Mouse (Mus musculus) urinary bladder, adult 18-20 months (tissue): ENCODE data around the gene Tpcn1.

Source experiments
- DNase-seq, 2 experiments: peaks; one replicate each; pipeline ENCODE4 v3.0.0; 2022; ENCODE audit warnings: low spot score in 2 of 2, mixed read lengths in 2 of 2

Gene Tpcn1

GRCm38 (mm10) chr5:120588569-120589094 lies at the start of gene Tpcn1, which contains the start of gene Iqcd:
TSS of gene Tpcn1 (minus strand) at chr5:120588673.
TSS of gene Iqcd (plus strand) at chr5:120589016.
- DNase-seq, result peak; percentile 97 to 98

DNA sequence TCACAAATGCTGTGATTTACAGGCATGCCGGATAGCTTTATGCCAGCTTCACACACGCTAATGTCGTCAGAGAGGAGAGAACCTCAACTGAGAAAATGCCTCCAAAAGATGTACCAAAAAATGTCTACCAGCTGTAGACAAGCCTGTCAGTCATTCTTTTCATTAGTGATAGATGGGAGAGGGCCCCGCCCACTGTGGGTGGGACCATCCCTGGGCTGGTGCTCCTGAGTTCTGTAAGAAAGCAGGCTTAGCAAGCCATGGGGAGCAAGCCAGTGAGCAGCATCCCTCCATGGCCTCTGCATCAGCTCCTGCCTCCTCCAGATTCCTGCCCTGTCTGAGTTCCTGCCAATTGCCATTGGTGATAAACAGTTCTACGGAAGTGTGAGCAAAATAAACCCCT lies 47.2 kb upstream of the Tpcn1 start:
- DNase-seq, result no peak

GRCm38 (mm10) chr5:120634860-120635259 lies 46.4 kb upstream of the Tpcn1 start:
- no peak for DNase-seq

DNA sequence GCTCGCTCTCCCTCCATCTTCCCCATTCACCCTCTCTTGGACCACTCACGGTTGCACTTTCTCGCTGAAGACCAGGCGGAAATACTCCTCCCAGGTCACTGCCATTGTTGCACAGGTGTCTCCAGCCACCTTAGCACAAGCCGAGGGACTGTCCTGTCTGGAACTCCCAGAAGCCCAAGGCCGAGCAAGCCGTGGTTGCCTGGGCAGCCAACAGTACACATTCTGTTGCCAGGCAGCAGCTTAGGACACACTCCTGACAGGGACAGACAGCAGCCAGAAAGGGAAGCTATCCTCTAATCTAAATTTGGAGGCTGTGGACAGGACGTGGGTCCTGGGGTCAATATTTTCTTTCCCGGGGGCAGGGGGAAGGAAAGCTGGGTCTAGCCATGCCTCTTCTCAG lies 45.7 kb upstream of the Tpcn1 start, which contains the start of gene Cfap73:
Gene Cfap73 (minus strand): TSS at position 105 of the 400 bp plus-strand sequence.
- no peak for DNase-seq

DNA sequence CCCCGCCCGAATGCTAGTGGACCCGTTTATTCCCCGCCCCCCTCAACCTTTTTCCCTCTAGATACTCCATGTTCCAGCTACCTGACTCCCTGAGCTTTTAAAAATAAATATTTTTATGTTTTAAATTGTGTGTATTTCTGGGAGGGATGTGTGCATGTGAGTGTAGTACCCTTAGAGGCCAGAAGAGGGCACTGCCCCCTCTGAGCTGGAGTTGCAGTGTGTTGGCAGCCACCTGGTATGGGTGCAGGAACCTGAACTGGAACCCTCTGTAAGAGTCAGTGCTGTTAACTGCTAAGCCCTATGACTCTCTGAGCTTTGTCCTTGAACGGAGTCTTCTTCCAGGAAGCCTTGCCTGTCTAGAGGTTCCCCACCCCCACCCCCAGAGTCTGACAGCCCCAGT lies 43.4 kb upstream of the Tpcn1 start:
- no peak for DNase-seq

- DNase-seq, result no peak
These were observed 42.7 kb upstream of the Tpcn1 start for GRCm38 (mm10) chr5:120631128-120631527.

DNA sequence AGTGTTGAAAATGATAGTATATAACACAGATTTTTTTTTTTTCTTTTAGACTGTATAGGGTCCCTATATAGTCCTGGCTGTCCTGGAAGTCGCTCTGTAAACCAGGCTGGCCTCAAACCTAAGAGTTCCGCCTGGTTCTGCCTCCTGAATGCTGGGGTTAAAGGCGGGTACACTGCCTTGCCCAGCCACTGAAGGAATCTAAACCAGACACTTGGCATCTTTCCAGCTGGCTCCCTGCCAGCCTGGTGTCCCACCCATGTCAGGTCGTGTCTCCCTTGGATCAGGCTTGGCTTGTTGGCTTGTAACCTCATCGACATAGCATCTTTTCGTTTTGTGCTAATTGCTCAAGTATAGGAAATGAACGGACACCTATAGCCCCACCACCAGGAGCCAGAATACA lies 40.2 kb upstream of the Tpcn1 start:
- no peak for DNase-seq

- no peak for DNase-seq
These were observed 39.2 kb upstream of the Tpcn1 start for GRCm38 (mm10) chr5:120627515-120628300.

DNA sequence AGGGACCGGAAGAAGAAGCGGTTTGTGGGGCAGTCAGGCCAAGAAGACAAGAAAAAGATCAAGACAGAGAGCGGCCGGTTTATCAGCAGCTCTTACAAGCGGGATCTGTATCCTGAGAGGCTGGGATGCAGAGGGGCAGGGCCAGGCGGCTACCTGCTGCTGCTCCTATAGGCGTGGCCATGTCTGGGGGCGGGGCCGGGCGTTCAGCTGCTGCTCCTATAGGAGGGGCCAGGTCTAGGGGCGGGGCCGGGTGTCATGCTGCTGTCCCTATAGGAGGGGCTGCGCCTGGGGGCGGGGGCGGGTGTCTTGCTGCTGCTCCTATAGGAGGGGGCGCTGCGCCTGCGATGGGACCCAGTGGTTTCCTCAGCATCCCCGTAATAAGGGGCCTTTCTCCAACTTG lies 37.9 kb upstream of the Tpcn1 start:
- DNase-seq, result no peak

- DNase-seq, result no peak
These were observed 36.0 kb upstream of the Tpcn1 start for GRCm38 (mm10) chr5:120624427-120624826.

- no peak for DNase-seq
These were observed 33.9 kb upstream of the Tpcn1 start for GRCm38 (mm10) chr5:120622198-120622851.

GRCm38 (mm10) chr5:120621846-120622197 lies 33.3 kb upstream of the Tpcn1 start:
- no peak for DNase-seq

DNA sequence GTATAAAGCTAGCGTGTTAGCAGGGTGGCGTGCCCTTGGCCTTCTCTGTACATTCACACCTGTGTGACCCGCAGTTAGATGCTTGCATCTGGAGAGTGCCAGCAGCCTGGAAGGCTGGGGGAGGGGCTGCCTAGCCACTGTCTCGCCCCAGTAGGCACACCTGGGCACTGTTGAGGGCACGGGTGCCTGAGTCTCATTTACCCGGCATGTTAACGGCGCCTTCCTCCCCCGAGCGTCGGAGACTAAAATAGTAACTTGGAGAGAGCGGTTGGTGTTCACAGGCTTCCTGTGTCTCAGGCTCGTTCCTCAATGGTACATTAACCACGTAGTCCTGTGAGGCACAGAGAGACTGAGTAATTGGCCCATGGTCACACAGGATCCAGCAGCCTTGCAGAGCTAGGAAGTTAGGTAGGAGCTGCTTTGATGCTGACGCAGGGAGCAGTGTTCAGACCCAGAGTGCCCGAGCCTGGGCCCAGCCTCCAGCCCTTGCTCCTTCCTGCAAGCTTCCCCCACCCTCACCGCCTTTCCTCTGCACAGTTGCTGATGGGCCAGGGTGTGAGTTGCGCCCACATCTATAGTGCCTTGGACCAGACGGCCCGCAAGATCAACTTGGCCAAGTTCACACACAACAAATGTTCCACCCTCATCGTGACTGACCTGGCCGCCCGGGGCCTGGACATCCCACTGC lies 32.7 kb upstream of the Tpcn1 start:
- DNase-seq, result no peak

- DNase-seq, result peak; percentile 50 to 65
These were observed 32.1 kb upstream of the Tpcn1 start for GRCm38 (mm10) chr5:120620375-120621077.

- DNase-seq, result peak in 1 of 2 experiments; percentile 35
These were observed 30.7 kb upstream of the Tpcn1 start for GRCm38 (mm10) chr5:120619201-120619600.

DNA sequence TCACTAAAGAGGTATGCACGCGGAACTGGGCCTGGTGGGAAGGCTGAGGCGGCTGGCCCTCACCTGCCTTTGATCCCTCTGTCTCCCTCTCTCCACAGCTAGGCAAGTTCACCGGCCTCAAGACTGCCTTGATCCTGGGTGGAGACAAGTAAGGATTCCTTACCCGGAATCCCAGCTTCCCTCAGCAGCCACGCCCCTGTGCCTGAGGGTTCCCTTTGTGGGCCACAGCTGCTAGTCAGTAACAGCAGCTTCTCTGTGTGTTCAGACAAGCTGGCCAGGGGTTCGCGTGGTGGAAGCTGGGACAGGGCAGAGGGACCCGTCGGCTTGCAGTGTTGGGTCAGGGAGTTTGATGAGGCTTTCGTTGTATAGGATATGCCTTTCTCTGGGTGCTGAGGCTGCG lies 30.3 kb upstream of the Tpcn1 start:
- DNase-seq, result no peak

DNA sequence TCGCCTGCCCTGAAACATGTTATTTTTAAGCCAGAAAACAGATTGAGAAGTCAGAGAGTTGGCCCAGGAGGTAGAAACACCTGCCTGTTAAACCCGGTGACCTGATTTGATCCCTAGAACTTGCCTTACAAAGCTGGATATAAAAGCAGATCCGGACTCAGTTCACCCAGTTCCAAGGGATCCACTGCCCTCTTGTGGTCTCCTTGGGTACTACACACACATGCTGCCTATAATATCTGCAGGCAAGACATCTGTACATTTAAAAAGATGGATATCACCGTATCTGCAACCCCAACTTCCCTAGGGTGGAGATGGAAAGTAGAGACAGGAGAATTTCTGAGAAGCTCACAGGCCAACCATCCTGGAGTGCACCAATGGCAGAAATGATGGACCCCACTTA lies 27.4 kb upstream of the Tpcn1 start:
- no peak for DNase-seq

DNA sequence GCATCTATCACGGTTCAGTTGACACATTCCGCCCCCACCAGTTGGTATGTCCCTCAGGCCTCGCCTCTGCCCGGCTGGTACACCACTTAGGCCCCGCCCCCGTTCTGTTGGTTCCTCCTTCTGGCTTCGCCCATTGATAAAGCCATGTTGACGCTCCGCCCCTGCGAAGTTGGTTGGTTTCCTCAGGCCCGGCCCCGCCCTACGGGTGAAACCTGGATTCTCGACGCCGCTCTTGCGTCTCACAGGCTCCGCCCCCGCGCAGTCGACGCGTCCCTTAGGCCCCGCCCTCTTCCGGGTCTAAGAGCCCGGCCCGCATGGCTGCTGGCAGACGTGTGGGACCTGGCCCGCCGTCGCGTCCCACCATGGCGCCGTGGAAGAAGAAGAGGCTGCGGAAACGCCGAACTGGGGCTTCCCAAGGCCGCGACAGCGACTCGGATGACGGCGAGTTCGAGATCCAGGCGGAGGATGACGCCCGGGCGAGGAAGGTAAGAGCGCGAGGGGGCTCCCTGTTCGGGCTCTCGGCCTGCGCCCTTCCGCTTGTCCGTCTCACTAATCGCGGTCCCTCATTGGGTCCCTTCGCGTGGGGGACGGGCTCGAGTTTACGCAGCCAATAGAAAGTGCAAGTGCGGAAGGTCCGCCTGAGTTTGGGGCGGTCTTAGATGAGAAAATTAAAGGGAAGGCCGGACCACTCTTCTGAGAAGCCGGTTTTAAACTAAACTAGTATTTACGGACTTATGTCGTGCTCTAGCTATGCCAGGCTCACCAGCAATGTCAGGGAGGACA lies 24.5 kb upstream of the Tpcn1 start:
- DNase-seq, result peak; percentile 99 to 100

DNA sequence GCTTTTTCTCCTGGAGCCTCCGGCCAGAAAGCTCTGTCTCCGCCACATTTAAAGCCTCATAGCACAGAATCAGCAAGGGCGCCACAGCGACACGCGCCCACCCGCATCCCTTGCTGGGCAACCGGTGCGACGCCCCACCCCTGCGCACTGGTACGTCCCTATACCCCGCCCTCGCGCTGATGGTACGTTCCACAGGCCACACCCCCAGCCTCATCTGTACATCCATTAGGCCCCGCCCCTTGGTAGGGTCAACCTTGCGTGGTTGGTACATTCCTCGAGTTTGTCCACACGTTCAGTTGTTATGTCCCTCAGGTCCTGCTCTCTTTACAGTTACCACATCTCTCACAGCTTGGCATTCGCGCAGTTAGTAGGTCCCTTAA lies 24.0 kb upstream of the Tpcn1 start, which contains the start of the genes Rita1 and Ddx54:
Gene Rita1 (minus strand): TSS at position 148 of the 380 bp plus-strand sequence.
Gene Ddx54 (plus strand): TSS at position 298 of the 380 bp plus-strand sequence.
- peak; percentile 92 to 99 for DNase-seq

- DNase-seq, result no peak
These were observed 22.9 kb upstream of the Tpcn1 start for GRCm38 (mm10) chr5:120611416-120611815.

DNA sequence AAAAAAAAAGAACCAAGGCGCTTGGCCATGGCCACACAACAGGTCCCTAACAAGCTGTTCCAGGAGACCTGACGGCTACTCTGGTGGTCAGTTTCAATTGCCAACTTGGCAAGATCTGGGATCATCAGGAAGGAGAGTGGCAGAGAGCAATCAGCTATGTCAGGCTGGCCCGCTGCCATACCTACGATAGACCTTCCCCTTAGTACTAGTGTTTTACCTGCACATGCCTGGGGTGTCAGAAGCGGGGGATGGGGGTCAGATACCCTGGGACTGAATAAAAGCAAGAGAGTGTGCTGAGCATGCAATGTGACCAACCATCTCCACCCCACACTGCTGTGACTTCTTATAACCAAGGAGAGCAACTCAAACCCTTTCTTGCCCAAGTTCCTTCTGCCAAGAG lies 22.4 kb upstream of the Tpcn1 start:
- DNase-seq, result no peak
